Mouse (Mus musculus): ENCODE measurements around the gene Slc16a13.
"Not testable (repeated sequence)": the region's sequence is repeated elsewhere in the genome, so short reads cannot be mapped to it uniquely, and the experiment has no call there.

The Slc16a13 gene

GRCm38 (mm10) chr11:70171181-70171580 lies 49.7 kb downstream of the Slc16a13 start:
- DNase-seq (ENCODE audit: low spot score in 2 of 2), result no peak

GRCm38 (mm10) chr11:70170291-70170690 lies 50.6 kb downstream of the Slc16a13 start:
- DNase-seq (ENCODE audit: low spot score in 2 of 2), result no peak

- not testable (repeated sequence) for DNase-seq (ENCODE audit: low spot score in 2 of 2)
Measured at GRCm38 (mm10) chr11:70169471-70169870, 51.4 kb downstream of the Slc16a13 start.

- no peak for DNase-seq (ENCODE audit: low spot score in 2 of 2)
Measured at GRCm38 (mm10) chr11:70168136-70168535, 52.7 kb downstream of the Slc16a13 start.
